Mouse (Mus musculus) right cerebral cortex, postnatal 25 days (tissue): ENCODE results near the gene Klhl25.
"Not testable (repeated sequence)": the region's sequence is repeated elsewhere in the genome, so short reads cannot be mapped to it uniquely, and the experiment has no call there.

ENCODE experiments used
- DNase-seq: peaks from one replicate; pipeline ENCODE4 v3.0.0; 2022

Klhl25 gene

DNA sequence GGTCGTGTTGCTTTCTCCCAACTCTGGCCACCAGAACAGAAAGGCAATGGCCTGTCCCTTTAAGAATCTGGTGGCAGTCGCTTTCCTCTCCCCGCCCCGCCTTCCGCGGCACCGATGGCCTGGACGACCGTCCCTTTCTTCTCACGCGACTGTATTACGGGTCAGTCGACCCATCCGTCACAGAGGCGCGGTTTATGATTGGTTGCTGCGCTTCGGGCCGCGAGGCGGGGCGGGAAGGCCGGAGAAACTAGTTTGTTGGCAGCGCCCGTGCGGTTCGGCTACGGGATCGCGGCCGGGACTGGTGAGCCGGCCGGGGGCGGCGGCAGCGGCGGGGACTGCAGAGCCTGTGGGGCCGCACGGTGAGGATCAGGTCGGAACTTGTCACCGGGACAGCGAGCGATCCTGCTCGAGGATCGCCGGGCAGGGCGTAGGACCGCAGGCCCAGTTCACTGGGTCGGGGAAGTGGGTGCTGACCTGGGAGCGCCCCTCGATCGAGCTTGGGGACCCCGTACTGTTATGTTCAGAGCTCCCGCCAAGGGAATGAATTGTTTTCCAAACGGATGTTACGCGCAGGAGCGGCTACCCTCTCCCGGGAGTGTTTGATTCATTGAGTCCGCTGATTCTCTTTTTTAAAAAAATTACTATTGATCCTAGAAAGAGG is at the start of gene Klhl25:
Gene Klhl25, plus strand, starts transcription at position 196 of the 661 bp plus-strand sequence.
- peak; percentile 96 for DNase-seq

- DNase-seq = no peak
Measured at GRCm38 (mm10) chr7:75800530-75800929, 47.6 kb upstream of the Klhl25 start.

- no peak for DNase-seq
Measured at GRCm38 (mm10) chr7:75801022-75801421, 47.1 kb upstream of the Klhl25 start.

- no peak for DNase-seq
Measured at GRCm38 (mm10) chr7:75801621-75802358, 46.3 kb upstream of the Klhl25 start.

GRCm38 (mm10) chr7:75802887-75803286 is 45.2 kb upstream of the Klhl25 start:
- DNase-seq = no peak

- DNase-seq = no peak
Measured at GRCm38 (mm10) chr7:75806161-75806560, 41.9 kb upstream of the Klhl25 start.

DNA sequence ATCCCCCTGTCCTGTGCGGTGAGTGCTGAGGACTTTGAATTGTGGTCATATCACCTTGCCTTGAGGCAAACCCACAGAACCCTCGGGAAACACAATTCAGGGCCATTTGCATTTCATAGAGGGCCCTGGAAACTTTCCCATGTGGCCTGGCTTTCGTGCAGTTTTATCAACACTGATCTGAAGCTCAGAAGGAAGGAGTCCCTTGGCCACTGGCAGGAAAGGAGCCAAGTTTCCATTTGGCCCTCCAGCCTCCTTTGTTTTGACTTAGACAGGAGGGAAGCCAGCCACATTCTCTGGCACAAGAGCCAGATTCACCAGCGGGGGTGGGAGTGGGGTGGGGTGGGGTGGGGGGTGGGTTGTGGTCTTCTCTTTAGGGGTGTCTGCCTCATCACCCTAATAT is 41.4 kb upstream of the Klhl25 start:
- no peak for DNase-seq

DNA sequence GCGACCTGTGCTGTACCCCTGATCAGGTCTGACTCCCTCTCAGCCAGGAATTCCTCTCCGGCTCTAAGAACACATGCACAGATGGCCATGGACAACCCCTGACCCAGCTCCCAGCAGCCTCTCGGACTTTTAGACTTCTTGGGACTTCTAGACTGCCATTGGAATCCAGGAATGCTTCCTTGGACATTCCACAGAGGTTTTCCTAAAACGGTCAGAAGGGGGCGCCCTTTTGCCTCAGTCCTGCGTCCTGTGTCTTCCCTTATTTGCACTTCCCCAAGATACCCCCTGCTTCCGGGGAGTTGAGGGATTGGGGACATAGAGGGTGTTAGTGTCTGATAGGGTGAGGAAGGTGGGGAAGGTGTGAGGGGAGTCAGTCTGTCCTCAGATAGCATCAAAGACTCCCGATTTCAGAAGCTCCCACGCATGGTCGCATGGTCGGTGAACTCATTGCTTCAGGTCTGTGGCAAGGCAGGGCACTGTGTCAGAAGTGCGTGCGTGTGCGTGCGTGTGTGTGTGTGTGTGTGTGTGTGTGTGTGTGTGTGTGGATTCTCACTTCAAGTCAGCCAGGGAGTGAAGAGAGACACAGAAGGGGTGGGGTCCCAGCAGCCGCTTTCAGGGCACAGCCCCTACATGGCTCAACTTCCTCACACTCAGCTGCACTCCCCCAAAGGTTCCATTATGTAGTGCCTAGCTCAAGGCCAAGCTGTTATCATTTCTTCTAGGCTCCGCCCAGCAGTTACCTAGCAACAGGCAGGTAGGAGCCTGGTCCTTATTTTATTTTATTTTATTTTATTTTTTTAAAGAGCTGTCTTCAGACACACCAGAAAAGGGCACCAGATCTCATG is 40.4 kb upstream of the Klhl25 start:
- no peak for DNase-seq

DNA sequence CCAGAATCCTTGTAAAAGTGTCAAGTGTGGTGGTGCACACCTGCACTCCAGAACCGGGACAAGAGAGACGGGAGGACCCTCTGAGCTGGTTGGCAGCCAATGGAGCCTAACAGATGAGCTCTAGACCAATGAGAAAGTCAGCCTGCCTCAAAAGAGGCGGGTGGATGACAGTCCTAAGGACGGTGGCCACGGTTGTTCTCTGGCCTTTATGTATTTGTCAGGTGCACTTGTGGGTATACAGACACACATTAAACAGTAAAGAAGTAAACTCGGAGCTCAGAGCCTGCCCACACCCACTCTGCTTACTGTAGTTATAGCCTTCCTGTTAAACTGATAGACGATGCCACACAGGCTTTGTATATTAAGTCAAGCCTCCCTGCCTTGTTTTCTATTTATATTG is 27.4 kb upstream of the Klhl25 start:
- no peak for DNase-seq

- no peak for DNase-seq
Measured at GRCm38 (mm10) chr7:75822087-75822668, 25.9 kb upstream of the Klhl25 start.

DNA sequence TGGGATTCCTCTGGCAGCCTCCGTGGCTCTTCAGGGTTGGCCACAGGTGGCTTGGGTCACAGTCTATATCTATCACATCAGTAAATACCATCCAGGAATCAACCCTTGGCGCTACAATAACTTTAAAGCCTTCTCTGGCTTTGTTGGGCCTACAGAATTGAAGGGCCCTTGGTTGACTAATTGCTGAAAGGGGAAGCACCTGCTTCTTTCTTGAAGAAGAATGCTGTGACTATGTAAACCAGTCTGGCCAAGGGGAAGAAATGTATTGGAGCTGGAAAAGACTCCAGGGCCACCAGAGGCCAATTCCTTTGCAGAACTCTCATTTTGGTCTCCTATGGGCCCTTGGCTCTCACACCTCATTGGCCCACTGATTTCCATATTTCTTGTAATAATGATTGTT is 25.0 kb upstream of the Klhl25 start:
- no peak for DNase-seq

DNA sequence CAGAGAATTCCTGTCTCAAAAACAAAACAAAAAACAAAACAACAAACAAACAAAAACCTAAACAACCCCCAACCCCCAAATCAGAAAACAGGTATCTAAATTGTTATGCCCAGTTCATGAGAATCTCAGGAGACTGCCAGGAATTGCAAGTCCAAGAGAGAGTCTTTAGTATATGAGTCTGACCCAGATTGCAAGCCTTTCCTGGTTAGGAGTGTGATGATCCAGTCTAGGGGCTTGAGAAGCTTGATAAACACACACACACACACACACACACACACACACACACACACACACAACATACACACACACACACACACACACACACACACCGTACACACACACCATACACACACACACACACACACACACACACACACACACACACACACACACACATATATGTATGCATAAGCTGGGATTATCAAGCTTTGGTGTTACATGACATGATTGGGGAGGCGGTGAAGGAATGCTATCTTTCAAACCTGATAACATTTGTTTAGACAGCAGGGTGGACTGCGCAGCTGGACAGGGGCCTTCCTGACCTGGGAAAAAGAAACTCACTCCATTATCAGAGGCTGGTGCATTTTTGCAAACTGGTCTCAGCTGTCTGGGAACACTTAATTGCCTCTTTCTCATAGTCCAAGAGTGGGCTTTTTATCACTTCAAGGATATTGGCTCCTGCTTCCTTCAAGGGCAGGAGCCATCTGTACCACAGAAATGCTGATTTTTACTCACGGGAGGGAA is 21.6 kb upstream of the Klhl25 start:
- no peak for DNase-seq

DNA sequence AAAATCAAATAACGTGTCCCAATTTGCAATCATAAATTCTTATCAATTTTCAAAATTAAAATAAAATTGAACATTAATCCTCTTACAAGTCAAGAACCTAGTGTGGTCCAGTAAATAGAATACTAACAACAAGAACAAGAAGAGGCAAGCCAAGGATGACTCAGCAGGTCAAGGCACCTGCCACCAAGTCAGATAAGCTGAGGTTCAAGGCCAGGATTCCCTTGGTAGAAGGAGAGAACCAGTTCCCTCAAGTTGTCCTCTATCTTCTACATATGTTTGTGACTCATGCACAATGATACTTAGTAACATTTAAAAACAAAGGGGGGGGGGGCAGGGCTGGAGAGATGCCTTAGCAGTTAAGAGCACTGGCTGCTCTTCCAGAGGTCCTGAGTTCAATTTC is 20.8 kb upstream of the Klhl25 start:
- no peak for DNase-seq

GRCm38 (mm10) chr7:75827850-75828249 is 20.3 kb upstream of the Klhl25 start:
- peak; percentile 17 for DNase-seq

DNA sequence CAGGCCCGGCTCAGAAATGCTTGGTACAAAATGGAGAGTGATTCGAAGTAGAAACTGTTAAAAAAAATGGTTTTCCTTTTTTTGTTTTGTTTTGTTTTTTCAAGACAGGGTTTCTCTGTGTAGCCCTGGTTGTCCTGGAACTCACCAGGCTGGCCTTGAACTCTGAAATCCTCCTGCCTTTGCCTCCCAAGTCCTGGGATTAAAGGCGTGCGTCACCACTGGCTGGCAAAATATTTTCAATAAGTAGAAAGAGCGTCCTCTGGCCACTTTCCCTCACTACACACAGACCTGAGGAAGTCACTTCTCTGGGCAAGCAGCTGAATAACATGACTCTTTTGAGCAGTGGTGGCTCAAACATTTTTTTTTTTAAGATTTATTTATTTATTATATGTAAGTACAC is 19.6 kb upstream of the Klhl25 start:
- DNase-seq = no peak

GRCm38 (mm10) chr7:75830251-75831060 is 17.7 kb upstream of the Klhl25 start:
- DNase-seq = no peak

DNA sequence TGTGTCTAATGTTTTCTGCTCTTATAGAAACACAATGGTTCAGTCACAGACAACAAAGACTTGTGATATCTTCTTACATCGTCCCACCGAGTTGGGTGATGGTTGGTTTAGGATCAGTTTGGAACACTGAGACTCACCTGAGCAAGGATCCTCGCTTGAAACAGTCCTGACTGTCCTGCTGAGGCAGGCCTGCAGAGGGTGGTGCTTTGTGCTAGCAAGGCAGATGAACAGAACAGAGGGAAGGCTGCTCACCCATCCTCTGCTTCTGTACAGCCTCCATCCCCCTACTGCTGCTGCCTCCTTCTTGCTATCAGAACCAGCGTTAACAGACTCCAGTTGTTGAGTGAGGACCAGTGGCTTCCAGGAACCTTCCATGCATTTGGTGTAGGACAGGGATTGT is 14.2 kb upstream of the Klhl25 start:
- DNase-seq = not testable (repeated sequence)

DNA sequence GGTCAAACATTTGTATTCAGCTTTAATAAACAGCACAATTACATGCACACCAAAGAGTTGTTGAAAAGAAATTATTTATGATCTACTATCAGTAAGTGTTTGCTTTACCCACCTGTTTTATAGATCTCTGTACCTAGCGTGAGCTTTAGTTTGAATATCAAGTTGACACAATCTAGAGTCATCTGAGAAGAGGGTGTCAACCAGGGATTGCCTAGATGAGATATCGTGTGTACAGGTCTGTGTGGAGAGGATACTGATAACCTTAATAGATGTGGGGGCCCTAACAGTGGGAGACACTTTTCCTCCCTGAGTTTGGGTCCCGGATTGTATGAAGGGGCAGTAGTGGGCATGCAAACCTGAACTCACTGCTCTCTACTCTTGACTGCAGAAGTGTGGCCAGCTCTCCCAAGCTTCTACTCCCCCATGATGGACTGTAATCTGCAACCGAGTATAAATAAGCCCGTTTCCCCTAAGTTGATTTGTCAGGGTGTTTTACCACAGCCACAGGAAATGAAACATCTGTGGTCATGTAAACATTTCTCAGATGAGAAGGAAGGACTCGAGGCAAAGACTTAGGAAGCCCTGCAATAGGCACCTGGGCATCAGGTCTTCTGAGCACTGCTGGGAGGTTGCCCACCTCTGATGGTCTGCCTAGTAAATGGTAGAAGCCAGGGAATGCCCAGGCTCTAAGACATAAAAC is 13.0 kb upstream of the Klhl25 start:
- not testable (repeated sequence) for DNase-seq

DNA sequence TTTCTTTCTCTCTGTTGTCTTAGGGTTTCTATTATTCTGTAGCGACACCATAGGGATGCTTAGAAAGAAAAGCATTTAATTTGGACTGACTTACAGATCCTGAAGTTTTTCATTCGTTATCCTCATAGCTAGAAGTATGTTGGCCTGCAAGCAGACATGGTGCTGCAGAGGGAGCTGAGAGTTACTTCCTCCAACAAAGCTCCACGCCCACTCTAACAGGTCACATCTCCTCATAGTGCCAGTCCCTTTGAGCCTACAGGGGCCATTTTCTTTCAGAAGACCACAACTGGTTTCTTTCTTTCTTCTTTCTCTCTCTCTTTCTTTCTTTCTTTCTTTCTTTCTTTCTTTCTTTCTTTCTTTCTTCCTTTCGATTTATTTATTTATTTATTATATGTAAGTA is 8.0 kb upstream of the Klhl25 start:
- DNase-seq = no peak

DNA sequence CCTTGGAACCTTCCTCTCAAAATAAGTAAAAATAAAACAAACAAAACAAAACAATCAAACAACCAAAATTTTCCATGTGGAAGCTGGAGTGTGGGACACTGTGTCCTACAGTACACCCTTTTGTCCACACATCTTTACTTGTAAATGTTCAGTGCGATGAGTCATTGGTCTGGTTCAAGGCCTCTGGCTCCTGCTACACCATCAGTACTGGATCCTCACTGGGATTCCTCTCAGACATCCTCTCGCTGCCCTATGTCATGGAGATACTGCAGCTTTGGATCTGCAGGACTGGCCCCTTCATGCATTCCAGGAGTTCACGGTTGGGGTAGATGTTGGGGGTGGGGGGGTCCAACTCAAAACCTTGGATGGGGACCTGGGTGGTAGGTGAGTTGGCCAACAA is 5.8 kb upstream of the Klhl25 start:
- DNase-seq = no peak

DNA sequence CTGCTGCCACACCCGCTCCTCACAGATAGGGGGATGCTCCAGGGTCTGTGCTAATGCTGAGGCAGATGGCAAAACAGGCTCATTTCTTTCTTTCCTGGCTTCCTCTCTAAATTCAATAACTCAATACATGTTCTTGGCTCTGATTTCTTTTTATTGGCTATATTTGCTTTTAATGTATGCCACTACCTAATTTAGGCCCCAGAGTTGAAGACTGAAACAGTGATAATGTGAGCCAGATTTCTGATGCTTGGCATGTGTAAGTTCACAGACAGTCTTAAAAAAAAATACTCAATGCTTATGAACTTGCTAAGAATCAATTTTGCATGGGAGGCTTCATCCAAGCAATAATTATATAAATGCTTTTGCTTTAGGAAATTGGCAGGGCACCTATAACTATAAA is 2.2 kb upstream of the Klhl25 start:
- DNase-seq = no peak
